Mouse (Mus musculus) B cell, adult 2 months (primary cell): ENCODE data around the gene March6.

Source experiments
- DNase-seq, 2 experiments: peaks; one replicate each; pipeline ENCODE4 v3.0.0; 2022

Gene March6

DNA sequence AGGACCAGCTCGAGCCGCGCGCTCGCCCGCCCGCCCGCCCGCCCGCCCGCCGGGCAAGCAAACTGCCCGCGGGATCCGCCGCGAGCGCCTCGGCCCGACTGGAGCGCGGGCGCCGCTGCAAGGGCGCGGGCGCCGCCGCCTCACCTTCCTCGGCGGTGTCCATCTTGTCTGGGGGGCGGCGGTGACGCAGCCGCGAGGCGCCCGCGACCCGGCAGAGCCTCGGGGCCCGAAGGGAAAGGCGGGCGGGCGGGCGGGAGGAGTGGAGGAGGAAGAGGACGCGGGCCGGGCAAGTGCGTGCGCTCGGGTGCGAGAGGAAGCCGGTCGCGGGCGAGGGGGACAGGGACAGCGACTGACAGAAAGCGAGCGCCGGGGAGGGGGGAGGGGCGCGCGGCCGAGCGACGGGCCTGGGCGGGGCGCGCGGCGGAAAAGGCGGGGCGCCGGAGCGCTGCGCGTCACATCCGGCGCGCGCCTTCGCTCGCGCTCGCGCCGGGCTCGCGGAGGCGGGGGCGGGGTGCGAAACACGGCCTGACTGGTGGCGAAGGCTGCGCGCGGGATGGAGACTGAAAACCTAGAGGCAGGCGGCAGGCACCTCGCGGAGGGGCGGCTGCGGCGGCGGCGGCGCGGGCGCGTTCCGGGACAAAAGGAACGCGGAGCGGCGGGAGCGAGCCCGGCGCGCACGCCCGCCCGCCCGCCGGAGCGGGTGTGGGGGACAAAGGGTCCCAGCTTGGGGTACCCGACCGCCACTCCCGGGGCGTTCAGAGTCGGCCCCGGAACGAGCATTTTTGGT is at the start of gene March6:
TSS of gene March6 (minus strand) at position 395 of the 787 bp plus-strand sequence.
- peak; percentile 92 to 94 for DNase-seq

DNA sequence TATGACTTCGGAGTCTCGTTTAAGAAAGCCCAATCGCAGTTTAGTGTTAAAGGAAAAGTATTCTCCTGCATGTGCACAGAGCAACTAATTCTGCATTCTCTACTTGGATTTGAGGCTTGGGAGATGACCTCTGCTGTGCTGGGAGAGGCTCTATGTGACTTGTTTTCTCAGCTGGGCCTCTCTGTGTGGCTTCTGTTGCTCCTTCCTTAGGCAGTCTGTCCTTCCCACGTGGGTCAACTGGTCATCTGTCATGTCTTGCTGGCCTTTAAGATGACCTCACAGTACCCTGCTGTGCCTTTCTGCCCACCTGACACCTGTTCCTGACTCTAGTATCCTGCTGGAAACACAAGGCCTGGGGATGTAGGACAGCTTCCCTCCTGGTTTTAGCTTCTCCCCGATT is 45.2 kb upstream of the March6 start:
- no peak for DNase-seq

GRCm38 (mm10) chr15:31573692-31574091 is 42.8 kb upstream of the March6 start:
- DNase-seq: no peak

DNA sequence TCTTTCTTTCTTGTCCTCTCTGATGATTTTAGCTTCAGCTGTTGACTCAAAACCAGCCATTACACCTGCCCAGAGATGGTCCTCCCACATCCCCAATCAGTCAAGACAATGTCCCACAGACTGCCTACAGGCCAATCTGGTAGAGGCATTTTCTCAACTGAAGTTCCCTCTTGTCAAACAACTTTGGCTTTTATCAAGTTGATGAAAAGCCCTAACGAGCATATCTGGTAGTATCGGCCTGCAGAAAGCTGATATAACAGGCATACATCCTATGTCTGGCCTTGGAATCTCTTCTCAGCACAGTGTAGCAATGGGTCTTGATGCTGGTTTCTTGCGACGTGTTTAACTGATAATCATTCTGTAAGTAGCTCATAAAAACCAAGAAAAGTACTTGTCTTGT is 42.4 kb upstream of the March6 start:
- DNase-seq: no peak

DNA sequence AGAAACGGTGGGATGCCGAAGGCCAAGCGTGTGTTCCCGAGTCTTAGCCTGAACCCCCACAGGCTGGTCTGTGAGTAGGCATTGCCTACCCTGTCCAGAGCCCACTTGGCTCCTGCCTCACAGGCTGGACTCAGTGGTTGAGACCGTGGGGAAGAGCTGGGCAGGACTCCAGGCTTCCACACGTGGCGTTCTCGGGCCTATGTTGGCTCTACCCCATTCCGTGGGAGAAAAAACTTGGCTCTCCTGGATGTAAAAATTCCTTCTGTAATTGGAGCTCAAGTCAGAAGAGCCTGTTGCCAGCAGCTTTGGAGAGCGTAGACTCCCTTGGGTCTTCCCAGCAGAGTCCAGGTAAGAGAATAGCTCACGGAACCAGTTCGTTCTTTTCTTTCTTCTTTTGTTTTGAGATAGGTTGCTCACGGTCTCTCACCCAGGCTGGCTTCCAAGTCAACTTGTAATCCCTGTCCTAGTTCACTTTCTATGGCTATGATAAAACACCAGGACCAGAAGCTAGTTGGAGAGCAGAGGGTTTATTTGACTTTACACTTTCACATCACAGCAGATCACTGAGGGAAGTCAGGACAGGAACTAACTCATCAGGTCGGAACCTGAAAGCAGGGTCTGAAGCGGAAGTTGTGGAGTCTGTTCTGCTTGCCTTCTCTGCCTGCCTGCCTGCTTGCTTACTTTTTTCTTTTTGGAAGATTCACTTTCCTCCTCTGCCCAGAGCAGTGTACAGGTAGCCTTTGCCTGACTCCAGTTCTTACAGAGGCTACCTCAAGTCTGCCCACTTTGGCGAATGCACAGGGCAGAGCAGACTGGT is 41.3 kb upstream of the March6 start:
- no peak for DNase-seq

- no peak for DNase-seq
These were observed 40.1 kb upstream of the March6 start for GRCm38 (mm10) chr15:31570959-31571358.

DNA sequence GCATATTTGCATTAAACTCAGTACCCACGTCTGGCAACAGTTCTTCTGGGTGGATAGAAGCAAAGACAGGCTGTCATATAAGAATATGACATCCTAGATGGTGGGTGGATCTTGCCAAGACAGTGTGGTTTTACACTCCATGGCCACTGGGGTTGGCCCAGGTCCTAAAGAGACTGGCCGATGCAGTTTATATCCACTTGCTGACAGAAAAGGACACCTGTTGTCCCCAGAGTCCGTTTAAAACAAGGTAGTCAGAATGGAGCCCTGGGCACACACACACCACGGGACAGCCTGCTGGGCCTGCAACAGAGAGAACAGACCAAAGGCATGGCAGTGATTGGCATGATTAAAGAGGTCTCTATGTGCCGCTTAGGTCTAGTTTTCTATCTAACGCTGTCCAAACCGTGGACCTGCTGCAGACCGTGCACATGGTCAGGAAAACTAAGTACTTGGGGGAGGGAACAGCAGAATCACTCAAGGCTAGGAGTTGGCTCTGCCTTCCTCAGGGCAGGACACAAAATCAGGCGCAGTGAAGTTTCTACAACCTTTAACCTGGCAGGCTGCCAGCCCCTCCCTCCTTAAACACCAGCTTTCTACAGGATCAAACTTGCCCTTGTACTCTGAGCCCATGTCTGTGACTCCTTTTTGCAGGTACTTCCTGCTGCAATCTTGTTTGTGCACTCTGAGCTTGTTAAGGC is 38.6 kb upstream of the March6 start:
- DNase-seq: no peak

- no peak for DNase-seq
These were observed 37.7 kb upstream of the March6 start for GRCm38 (mm10) chr15:31568581-31568996.

DNA sequence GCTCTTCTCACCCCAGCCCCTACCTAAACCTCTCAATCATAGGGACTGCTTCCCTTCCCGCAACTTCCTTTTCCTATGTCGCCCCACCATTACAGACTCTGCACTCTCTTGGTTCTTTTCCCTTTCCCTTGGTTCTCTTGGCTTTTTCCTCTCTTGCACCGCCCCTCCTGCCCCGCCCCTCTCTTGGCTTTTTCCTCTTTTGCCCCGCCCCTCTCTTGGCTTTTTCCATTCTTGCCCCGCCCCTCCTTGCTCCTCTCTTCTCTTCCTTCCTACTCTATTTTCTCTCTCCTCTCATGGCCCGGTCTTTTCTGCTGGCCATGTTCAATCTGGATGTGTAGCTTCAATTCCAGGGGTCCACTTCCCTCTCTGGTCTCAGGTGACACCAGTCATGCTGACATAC is 36.6 kb upstream of the March6 start:
- DNase-seq: no peak

- no peak for DNase-seq
These were observed 34.9 kb upstream of the March6 start for GRCm38 (mm10) chr15:31565786-31566185.

DNA sequence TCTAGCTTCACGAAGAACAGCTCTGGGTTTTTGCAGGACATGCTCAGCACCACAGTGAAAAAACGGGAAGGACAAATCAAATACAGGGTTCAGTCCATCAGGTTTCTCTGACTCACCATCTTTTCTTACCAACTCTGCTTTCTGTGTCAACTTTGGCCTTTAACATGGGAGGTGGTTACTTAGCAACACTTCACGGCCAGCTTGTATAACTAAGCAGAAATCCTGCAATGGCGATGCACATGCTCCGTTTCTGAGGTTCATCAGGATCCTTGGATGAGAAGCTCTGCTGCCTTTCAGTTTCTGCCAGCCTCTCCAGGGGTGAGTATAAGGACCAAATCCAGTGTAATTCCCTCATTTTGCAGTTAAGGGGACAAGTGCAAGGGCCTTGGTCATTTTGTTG is 34.3 kb upstream of the March6 start, which contains the start of gene Cmbl:
TSS of gene Cmbl (plus strand) at position 206 of the 400 bp plus-strand sequence.
- no peak for DNase-seq

DNA sequence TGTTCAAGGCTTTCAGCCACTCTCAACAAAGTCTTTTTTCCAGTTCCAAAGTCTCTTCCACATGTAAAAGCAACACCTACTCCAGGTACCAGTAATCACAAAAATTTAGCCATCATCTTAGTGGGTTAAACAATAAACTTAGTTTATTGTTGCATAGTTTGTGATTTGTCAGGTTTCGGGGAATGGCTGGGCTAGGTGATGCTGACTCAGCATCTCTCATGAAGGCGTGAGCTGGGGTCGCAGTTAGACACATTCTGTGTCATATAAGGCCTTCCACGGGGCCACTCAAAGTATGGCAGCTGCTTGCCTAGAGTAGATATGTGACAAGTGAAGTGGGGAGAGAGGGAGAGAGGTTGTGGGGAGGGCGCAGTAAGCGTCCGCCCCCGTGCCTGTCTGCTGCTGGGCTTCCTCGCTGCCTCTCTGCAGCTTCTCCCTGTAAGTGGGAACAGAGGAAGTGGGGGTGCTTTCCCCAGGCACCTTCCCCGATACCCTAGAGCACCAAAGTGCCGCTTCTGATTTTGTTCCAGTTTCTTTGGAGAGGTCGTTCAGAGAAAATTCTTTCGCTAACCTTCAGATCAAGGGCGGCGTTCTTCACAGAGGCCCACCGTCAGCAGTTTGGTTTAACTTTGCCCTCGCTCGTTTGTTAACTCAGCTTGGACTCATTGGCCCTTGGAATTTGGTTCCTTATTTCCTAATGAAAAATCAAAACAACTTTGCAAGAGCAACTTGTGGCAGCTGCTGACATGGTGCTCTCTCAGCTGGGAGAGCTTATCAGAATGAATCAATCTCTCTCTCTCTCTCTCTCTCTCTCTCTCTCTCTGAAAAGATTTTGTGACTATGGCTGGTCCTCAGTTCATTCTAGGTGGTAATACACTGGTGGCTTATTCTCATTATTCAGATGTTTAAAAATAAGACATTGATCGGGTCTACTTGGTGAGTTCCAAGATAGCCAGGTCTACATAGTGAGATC is 33.0 kb upstream of the March6 start:
- no peak for DNase-seq

DNA sequence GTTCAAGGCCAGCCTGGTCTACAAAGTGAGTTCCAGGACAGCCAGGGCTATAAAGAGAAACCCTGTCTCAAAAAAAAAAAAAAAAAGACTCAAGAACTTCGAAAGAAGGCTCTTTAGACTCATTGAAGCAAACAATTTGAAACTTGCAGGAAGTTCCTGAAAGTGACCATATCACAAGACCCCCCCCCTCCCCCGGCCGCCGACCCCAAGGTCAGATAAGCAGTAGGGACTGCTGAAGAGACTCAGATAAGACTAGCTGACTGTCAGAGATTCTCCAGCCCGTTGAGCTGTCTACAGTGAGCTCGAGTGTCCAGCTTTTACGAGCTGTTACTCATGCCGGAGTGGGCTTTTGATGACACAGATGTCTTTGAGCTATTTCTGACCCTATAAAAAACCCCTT is 32.0 kb upstream of the March6 start:
- no peak for DNase-seq

DNA sequence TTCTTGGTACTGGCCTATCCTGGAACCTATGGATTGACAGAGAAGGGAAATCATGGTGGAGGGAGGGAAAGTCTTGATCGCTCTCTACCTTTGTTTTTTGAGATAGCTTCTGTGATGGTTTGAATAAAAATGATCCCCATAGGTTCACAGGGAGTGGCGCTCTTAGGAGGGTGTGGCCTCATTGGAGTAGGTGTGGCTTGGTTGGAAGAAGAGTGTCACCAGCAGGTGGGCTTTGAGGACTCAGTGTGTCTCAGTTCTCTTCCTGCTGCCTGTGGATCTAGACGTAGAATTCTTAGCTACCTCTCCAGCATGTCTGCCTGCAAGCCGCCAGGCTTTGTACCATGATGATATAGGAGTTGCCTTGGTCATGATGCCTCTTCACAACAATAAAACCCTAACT is 31.1 kb upstream of the March6 start:
- DNase-seq: no peak

- DNase-seq: no peak
These were observed 30.5 kb upstream of the March6 start for GRCm38 (mm10) chr15:31561390-31561789.

DNA sequence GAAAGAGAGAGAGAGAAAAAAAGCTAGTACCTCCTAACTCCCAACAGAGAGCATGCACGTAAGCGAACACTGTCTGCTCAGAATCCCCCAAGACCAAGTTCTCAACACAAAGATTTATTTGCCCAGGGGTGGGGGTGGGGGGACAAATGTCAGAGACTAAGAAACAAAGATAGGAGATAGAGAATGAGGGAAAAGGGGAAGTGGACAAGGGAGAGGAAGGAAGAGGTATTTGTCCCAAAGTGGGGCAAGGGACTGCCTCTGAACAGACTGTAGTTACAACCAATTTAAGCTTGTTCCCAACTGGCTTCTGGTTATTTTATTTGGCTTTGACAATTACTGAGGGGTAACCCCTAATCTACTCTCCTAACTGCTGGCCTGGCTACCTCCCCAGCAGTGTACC is 24.0 kb upstream of the March6 start:
- DNase-seq: no peak

- DNase-seq: no peak
These were observed 19.5 kb upstream of the March6 start for GRCm38 (mm10) chr15:31550381-31550780.

GRCm38 (mm10) chr15:31547421-31547820 is 16.6 kb upstream of the March6 start:
- no peak for DNase-seq

GRCm38 (mm10) chr15:31546291-31546690 is 15.4 kb upstream of the March6 start:
- no peak for DNase-seq

DNA sequence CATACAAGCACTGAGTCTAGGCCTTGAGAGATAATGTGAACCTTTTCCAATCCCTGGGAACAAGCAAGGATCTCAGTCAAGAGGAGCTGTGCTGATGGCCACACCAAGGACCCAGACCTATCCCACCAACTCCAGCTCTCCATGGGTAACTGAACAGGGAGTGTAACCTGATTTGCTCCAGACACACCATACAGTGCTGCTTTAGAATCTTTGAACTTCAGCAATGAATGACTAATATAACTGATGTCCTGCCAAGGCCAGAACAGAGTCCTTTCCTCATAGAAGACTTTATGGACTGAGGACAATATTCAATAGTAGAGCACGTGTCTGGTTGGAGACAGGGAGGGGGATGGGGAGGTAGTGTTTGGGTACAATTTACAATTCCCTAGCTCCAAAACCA is 14.2 kb upstream of the March6 start:
- no peak for DNase-seq

DNA sequence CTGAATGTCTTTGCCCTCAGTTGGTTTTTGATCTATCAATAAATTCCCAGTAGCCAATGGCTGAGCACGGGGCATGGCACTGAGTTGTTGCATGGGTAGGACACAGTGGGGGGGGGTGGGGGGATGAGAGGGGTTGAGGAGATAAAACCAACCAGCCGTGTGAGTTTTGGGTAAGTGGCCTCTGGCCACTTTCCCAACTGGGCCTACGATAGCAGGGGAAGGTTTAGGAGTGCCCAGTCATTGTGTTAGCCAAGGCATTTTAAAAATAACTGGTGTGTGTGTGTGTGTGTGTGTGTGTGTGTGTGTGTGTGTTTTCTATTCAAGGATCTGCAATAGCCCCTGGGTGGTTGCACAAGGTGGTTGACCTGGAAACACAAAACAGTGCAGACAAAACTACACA is 12.4 kb upstream of the March6 start:
- no peak for DNase-seq
